Mouse (Mus musculus) kidney, embryonic 14.5 days (tissue): ENCODE measurements at regions not wholly inside any gene's neighbourhood (a gene's known extent, or its start where the extent isn't known, plus 50 kb on each side); places are given as distances from the start of the nearest gene placed in this dataset.

ENCODE experiments used
- ATAC-seq: fragments of 200-750 bp; cut with Nextera tagmentation; 2 replicates; pipeline ENCODE4 v1.8.0; 2017; ENCODE audit warnings: moderate number of reproducible peaks, mild to moderate bottlenecking, moderate TSS enrichment, moderate library complexity; ENCODE audit not compliant: low FRiP score, low TSS enrichment
- H3K27ac ChIP-seq: fragments of 300-500 bp; sonication (generic); 2 replicates; pipeline ENCODE4 v1.5.1; 2014; ENCODE audit warnings: low read depth, mild to moderate bottlenecking, low read length, moderate library complexity, mixed read lengths
- H3K27me3 ChIP-seq: fragments of 300-500 bp; sonication (generic); 2 replicates; pipeline ENCODE4 v1.6.1; 2014; ENCODE audit warnings: mild to moderate bottlenecking, low read length; ENCODE audit not compliant: control insufficient read depth, insufficient read depth
- H3K36me3 ChIP-seq: fragments of 300-500 bp; sonication (generic); 2 replicates; pipeline ENCODE4 v1.6.1; 2014; ENCODE audit warnings: low read length, mixed read lengths; ENCODE audit not compliant: control insufficient read depth, insufficient read depth
- H3K4me1 ChIP-seq: fragments of 300-500 bp; sonication (generic); 2 replicates; pipeline ENCODE4 v1.6.1; 2014; ENCODE audit warnings: low read length, mixed read lengths; ENCODE audit not compliant: control insufficient read depth, insufficient read depth
- H3K4me2 ChIP-seq: fragments of 300-500 bp; sonication (generic); replicated peaks from 2 replicates; pipeline ENCODE4 v1.6.1; 2014; ENCODE audit warnings: low read depth, mild to moderate bottlenecking, low read length
- H3K4me3 ChIP-seq: fragments of 300-500 bp; sonication (generic); 2 replicates; pipeline ENCODE4 v1.5.1; 2014; ENCODE audit warnings: mild to moderate bottlenecking, low read length
- H3K9ac ChIP-seq: fragments of 300-500 bp; sonication (generic); 2 replicates; pipeline ENCODE4 v1.6.1; 2014; ENCODE audit warnings: low read depth, mild to moderate bottlenecking, low read length, moderate library complexity
- H3K9me3 ChIP-seq: fragments of 300-500 bp; sonication (generic); 2 replicates; pipeline ENCODE4 v1.6.1; 2016; ENCODE audit warnings: low read length; ENCODE audit not compliant: control insufficient read depth
- WGBS: fragments of 180-500 bp; shearing (Covaris S2); extraction: QIAGEN DNeasy Blood & Tissue Kit; methylation state at CpG from one replicate; pipeline ENCODE4 v1.1.7; 2014; 5-methylcytosine and 5-hydroxymethylcytosine counted together

DNA sequence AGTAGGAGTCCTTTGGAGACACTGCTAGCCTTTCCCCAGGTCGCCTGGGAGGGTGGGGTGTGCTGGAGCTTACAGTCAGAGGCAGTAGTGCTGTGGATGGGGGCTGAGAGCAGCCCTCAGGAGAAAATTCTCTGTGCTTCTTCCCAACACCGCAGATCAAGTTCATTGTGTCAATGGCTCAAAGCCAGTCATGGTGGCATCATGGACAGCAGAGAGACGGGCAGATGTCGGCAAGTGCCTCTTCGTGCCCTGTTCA, 262.9 kb upstream of the Dynlrb2 start:
- Histone ChIP-seq H3K27ac (no peak overlapping the region), H3K9ac (no peak overlapping the region), H3K9me3 (no peaks in the 10 kb centered on the region), H3K4me1 (no peaks in the 10 kb centered on the region), H3K4me2 (no peak overlapping the region), H3K36me3 (no peaks in the 10 kb centered on the region), H3K27me3 (no peaks in the 10 kb centered on the region), H3K4me3 (no peak overlapping the region)
- 92% methylated on average over 5 of the region's 5 CpGs for WGBS
- ATAC-seq = no peak

- 68% methylated on average over 11 of the region's 11 CpGs for WGBS
- no peak overlapping the region for H3K27ac ChIP-seq
- H3K4me1 ChIP-seq = no peaks in the 10 kb centered on the region
- H3K36me3 ChIP-seq = no peaks in the 10 kb centered on the region
- no peak overlapping the region for H3K4me2 ChIP-seq
- no peak for ATAC-seq
- no peaks in the 10 kb centered on the region for H3K9me3 ChIP-seq
- H3K9ac ChIP-seq = no peak overlapping the region
- no peak overlapping the region for H3K4me3 ChIP-seq
- no peaks in the 10 kb centered on the region for H3K27me3 ChIP-seq
These were observed 263.4 kb upstream of the Dynlrb2 start for GRCm38 (mm10) chr8:116241146-116241986.

- no peak overlapping the region for H3K9ac ChIP-seq
- 91% methylated on average over 1 of the region's 1 CpGs for WGBS
These were observed 266.1 kb upstream of the Dynlrb2 start for GRCm38 (mm10) chr8:116238670-116239069.

DNA sequence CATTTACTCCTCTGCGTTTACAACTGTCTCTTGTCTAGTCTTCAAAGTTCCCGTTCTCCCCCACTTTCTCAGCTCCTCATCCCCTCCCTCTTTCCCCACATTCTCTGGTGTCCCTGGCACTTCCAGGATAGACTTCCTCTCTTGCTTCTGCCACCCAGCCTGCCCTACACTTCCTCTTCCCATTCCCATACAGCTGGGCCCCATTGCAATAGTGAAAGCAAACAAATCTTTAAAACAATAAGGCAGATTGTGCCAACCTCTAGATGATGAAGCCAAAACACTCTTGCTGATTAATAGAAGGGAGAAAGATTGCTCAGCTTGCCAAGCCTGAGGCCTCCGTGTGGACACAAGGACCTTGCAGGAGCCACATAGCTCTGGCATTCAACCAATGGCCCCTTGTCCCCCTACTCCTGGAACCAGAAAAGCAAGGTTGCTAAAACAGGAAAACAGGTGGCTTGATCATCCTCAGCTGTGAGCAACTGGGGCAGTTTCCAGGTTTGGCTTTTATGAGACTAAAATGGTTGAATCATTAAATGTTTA, 267.1 kb upstream of the Dynlrb2 start:
- Histone ChIP-seq H3K36me3 (no peaks in the 10 kb centered on the region), H3K4me1 (no peaks in the 10 kb centered on the region), H3K27me3 (no peaks in the 10 kb centered on the region), H3K4me2 (no peak overlapping the region), H3K27ac (no peak overlapping the region), H3K9me3 (no peaks in the 10 kb centered on the region), H3K4me3 (no peak overlapping the region), H3K9ac (no peak overlapping the region)
- 80% methylated on average over 3 of the region's 3 CpGs for WGBS
- no peak for ATAC-seq

More at GRCm38 (mm10) chr8:116238670-116239069, 266.1 kb upstream of the Dynlrb2 start:
- Histone ChIP-seq H3K9me3 (no peaks in the 10 kb centered on the region), H3K36me3 (no peaks in the 10 kb centered on the region), H3K4me1 (no peaks in the 10 kb centered on the region), H3K27ac (no peak overlapping the region), H3K4me2 (no peak overlapping the region), H3K27me3 (no peaks in the 10 kb centered on the region), H3K4me3 (no peak overlapping the region)
- no peak for ATAC-seq

DNA sequence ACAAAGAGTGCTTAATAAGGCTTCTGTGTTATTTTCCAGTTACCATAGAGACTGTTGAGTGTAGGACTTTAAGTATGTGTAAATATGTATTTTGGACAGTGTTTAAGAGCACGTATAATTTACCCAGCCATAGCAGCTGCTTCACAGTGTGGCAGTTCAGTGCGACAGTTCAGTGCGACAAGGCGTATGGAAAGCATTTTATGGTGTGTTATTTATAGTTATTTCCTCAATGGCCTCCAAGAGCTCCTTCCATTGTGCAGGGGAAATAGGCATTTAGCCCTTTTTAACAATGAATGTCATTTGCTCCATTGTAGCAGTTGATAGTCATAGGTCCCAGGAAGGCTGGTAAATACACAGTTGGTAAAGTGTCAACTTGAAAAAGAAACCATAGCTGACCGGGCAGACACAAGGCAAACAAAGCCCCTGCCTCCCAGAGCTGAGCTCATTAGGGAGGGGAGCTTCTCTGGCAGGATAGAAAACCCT, 275.1 kb upstream of the Dynlrb2 start:
- no peak overlapping the region for H3K27ac ChIP-seq

DNA sequence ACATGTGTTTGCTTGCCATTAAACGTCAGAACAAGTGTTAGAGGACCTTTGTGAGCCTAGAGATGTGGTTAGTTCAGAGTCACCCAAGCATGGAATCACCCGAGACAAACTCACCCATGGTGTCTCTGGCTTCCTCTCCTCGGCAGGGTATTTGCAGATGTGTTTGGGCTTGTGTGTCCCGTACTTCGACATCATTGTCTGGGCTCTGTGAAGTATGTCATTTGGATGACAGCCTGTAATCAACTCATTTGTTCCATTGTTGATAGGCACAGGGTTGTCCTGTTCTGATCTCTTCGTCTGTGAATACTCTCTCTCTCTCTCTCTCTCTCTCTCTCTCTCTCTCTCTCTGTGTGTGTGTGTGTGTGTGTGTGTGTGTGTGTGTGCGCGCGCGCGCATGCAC, 277.8 kb upstream of the Dynlrb2 start:
- H3K27ac ChIP-seq = no peak overlapping the region
- H3K4me2 ChIP-seq = no peak overlapping the region
- no peaks in the 10 kb centered on the region for H3K27me3 ChIP-seq
- no peaks in the 10 kb centered on the region for H3K9me3 ChIP-seq
- 86% methylated on average over 11 of the region's 11 CpGs for WGBS
- 0 out of 2 replicates have a peak, but pooled peaks cover 3% of the 10 kb centered on the region for H3K4me1 ChIP-seq
- H3K9ac ChIP-seq = no peak overlapping the region
- no peaks in the 10 kb centered on the region for H3K36me3 ChIP-seq
- no peak for ATAC-seq
- no peak overlapping the region for H3K4me3 ChIP-seq

More for the DNA sequence above, 275.1 kb upstream of the Dynlrb2 start:
- 31% methylated on average over 5 of the region's 5 CpGs for WGBS
- Histone ChIP-seq H3K4me3 (no peak overlapping the region), H3K27me3 (no peaks in the 10 kb centered on the region), H3K4me2 (no peak overlapping the region), H3K9ac (no peak overlapping the region), H3K36me3 (no peaks in the 10 kb centered on the region), H3K4me1 (0 out of 2 replicates have a peak, but pooled peaks cover 3% of the 10 kb centered on the region), H3K9me3 (no peaks in the 10 kb centered on the region)
- ATAC-seq = no peak

DNA sequence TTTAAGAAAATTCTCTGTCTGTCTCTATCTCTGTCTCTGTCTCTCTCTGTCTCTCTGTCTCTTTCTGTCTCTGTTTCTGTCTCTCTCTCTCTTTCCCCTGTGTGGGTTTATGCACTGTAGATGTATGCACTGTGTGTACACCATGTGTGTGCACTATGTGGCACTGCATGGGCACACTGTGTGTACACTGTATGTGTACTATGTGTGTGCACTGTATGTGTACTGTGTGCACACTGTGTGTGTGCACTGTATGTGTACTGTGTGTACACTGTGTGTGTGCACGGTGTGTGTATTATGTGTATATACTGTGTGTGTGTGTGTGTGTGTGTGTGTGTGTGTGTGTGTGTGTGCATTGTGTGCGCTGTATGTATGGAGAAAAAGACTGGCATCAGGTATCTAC, 281.5 kb upstream of the Dynlrb2 start:
- H3K4me3 ChIP-seq = no peak overlapping the region
- no peaks in the 10 kb centered on the region for H3K36me3 ChIP-seq
- H3K9me3 ChIP-seq = no peaks in the 10 kb centered on the region
- H3K9ac ChIP-seq = no peak overlapping the region
- 0 out of 2 replicates have a peak, but pooled peaks cover 3% of the 10 kb centered on the region for H3K4me1 ChIP-seq
- ATAC-seq = no peak
- H3K27ac ChIP-seq = no peak overlapping the region
- no peaks in the 10 kb centered on the region for H3K27me3 ChIP-seq
- 94% methylated on average over 2 of the region's 2 CpGs for WGBS
- H3K4me2 ChIP-seq = no peak overlapping the region

DNA sequence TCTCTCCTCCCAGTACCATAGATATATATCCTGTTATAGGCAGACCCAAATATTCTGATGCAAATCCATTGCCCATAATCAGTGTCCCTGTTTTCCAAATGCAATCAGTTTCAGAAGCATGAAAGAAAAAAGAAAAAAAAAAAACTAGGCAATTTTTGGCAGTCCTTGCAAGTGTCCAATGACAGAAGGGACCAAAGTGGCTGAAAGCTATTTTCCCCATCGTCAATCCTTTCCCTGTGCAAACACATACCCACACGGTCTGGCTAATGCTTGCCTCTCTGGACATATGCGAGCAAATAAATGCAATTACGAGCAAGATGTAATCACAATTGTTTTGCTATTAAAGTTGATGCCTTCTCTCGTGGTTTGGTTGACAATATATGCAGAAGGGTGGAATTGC, 288.9 kb upstream of the Dynlrb2 start:
- no peak overlapping the region for H3K4me3 ChIP-seq
- no peaks in the 10 kb centered on the region for H3K36me3 ChIP-seq
- no peak for ATAC-seq
- 63% methylated on average over 5 of the region's 5 CpGs for WGBS
- H3K27ac ChIP-seq = no peak overlapping the region
- no peak overlapping the region for H3K4me2 ChIP-seq
- no peaks in the 10 kb centered on the region for H3K9me3 ChIP-seq
- no peak overlapping the region for H3K9ac ChIP-seq
- no peaks in the 10 kb centered on the region for H3K4me1 ChIP-seq
- no peaks in the 10 kb centered on the region for H3K27me3 ChIP-seq

- Histone ChIP-seq H3K27me3 (no peaks in the 10 kb centered on the region), H3K4me2 (no peak overlapping the region), H3K36me3 (no peaks in the 10 kb centered on the region), H3K4me3 (no peak overlapping the region), H3K4me1 (no peaks in the 10 kb centered on the region), H3K9me3 (no peaks in the 10 kb centered on the region), H3K27ac (no peak overlapping the region), H3K9ac (no peak overlapping the region)
- ATAC-seq = no peak
- WGBS = 27% methylated on average over 5 of the region's 5 CpGs
These were observed 289.4 kb upstream of the Dynlrb2 start for GRCm38 (mm10) chr8:116215286-116215860.
